Mouse (Mus musculus) CH12.LX (cell line): ENCODE measurements at regions not wholly inside any gene's neighbourhood (a gene's known extent, or its start where the extent isn't known, plus 50 kb on each side); places are given as distances from the start of the nearest gene placed in this dataset.

Source experiments
- DNase-seq: peaks from one replicate; pipeline ENCODE4 v3.0.0-alpha.2; 2013; ENCODE audit errors: extremely low read depth
- H3K27ac ChIP-seq: 2 replicates; pipeline ENCODE4 v1.5.1; 2012; ENCODE audit warnings: low read depth, mild to moderate bottlenecking, control low read depth, moderate library complexity; ENCODE audit not compliant: insufficient read depth
- H3K27me3 ChIP-seq: replicated peaks from 2 replicates; pipeline ENCODE3; 2012; ENCODE audit warnings: inconsistent platforms
- H3K36me3 ChIP-seq, 2 experiments: replicated peaks in 1 of 2; 2 replicates each; pipeline versions ENCODE3 to v1.6.1; 2012; ENCODE audit warnings: inconsistent platforms in 1 of 2, low read length in 1 of 2, mild to moderate bottlenecking in 1 of 2, mixed read lengths in 1 of 2, moderate library complexity in 1 of 2; ENCODE audit not compliant: control insufficient read depth in 1 of 2, insufficient read depth in 1 of 2
- H3K4me1 ChIP-seq, 2 experiments: 2 replicates each; pipeline ENCODE4 v1.6.1; 2012; ENCODE audit warnings: inconsistent platforms in 1 of 2, moderate library complexity in 1 of 2; ENCODE audit not compliant: insufficient read depth in 2 of 2, control insufficient read depth in 1 of 2
- H3K4me2 ChIP-seq: 2 replicates; pipeline ENCODE4 v1.6.1; 2012; ENCODE audit warnings: low read depth, mild to moderate bottlenecking, control low read depth; ENCODE audit not compliant: poor library complexity, insufficient read depth, severe bottlenecking
- H3K4me3 ChIP-seq, 3 experiments: fragments of 150-350 bp in 1 of 3; sonication (generic) in 1 of 3; replicated peaks in 1 of 3; 2 replicates each; pipeline versions ENCODE3 to v1.5.1; 2011 to 2012; ENCODE audit warnings: low read depth in 2 of 3, low read length in 2 of 3, mild to moderate bottlenecking in 2 of 3, moderate library complexity in 2 of 3, control low read depth in 1 of 3, improper control_type of control experiment in 1 of 3, inconsistent platforms in 1 of 3, mixed read lengths in 1 of 3; ENCODE audit not compliant: poor library complexity in 1 of 3
- H3K79me2 ChIP-seq: replicated peaks from 2 replicates; pipeline ENCODE4 v1.6.1; 2012; ENCODE audit warnings: mild to moderate bottlenecking, moderate library complexity; ENCODE audit not compliant: control insufficient read depth, poor library complexity, insufficient read depth, severe bottlenecking; ENCODE audit errors: extremely low read depth
- H3K9ac ChIP-seq: 2 replicates; pipeline ENCODE4 v1.6.1; 2012; ENCODE audit warnings: low read depth, mild to moderate bottlenecking, control low read depth, moderate library complexity; ENCODE audit not compliant: insufficient read depth
- H3K9me3 ChIP-seq: replicated peaks from 2 replicates; pipeline ENCODE3; 2012; ENCODE audit warnings: low read length, inconsistent platforms, mixed read lengths
- CHD1 ChIP-seq: IDR thresholded peaks from 2 replicates; pipeline ENCODE4 v1.6.1; 2012; ENCODE audit warnings: low read depth, low read length, improper control_type of control experiment, inconsistent platforms
- E2F4 ChIP-seq: IDR thresholded peaks from 2 replicates; pipeline ENCODE4 v1.6.1; 2011; ENCODE audit warnings: low read depth, low read length, improper control_type of control experiment; ENCODE audit not compliant: insufficient replicate concordance
- ETS1 ChIP-seq: conservative IDR thresholded peaks from 2 replicates; pipeline ENCODE4 v1.6.1; 2012; ENCODE audit warnings: low read depth, mild to moderate bottlenecking, inconsistent platforms, low read length, improper control_type of control experiment, moderate library complexity
- HCFC1 ChIP-seq: IDR thresholded peaks from 2 replicates; pipeline ENCODE4 v1.6.1; 2012; ENCODE audit warnings: low read depth, mild to moderate bottlenecking, inconsistent platforms, low read length, improper control_type of control experiment
- IRF4 ChIP-seq: IDR thresholded peaks from 2 replicates; pipeline ENCODE4 v1.6.1; 2014; ENCODE audit warnings: low read depth, mild to moderate bottlenecking, inconsistent platforms, low read length, improper control_type of control experiment
- KAT2A ChIP-seq: IDR thresholded peaks from 2 replicates; pipeline ENCODE4 v1.6.1; 2012; ENCODE audit warnings: low read length, improper control_type of control experiment, inconsistent platforms; ENCODE audit not compliant: insufficient replicate concordance
- MAFK ChIP-seq: IDR thresholded peaks from 2 replicates; pipeline ENCODE4 v1.6.1; 2011; ENCODE audit warnings: low read length, improper control_type of control experiment; ENCODE audit not compliant: insufficient replicate concordance
- MXI1 ChIP-seq: IDR thresholded peaks from 2 replicates; pipeline ENCODE4 v1.6.1; 2011; ENCODE audit warnings: mild to moderate bottlenecking, low read depth, low read length, improper control_type of control experiment
- MYC ChIP-seq: IDR thresholded peaks from 2 replicates; pipeline ENCODE4 v1.6.1; 2011; ENCODE audit warnings: low read depth, mild to moderate bottlenecking, improper control_type of control experiment, low read length
- NELFE ChIP-seq: IDR thresholded peaks from 2 replicates; pipeline ENCODE4 v1.6.1; 2011; ENCODE audit warnings: low read depth, low read length, improper control_type of control experiment
- NRF1 ChIP-seq: IDR thresholded peaks from 2 replicates; pipeline ENCODE4 v1.6.1; 2014; ENCODE audit warnings: low read depth, mild to moderate bottlenecking, inconsistent platforms, low read length, improper control_type of control experiment, moderate library complexity
- POLR2AphosphoS2 ChIP-seq: IDR thresholded peaks from 2 replicates; pipeline ENCODE4 v1.6.1; 2011; ENCODE audit warnings: low read depth, low read length, improper control_type of control experiment
- SIN3A ChIP-seq: IDR thresholded peaks from 2 replicates; pipeline ENCODE4 v1.6.1; 2012; ENCODE audit warnings: low read length, improper control_type of control experiment, inconsistent platforms
- SMC3 ChIP-seq: IDR thresholded peaks from 2 replicates; pipeline ENCODE4 v1.6.1; 2011; ENCODE audit warnings: low read depth, low read length, improper control_type of control experiment
- TBP ChIP-seq: conservative IDR thresholded peaks from 2 replicates; pipeline ENCODE4 v1.6.1; 2011; ENCODE audit warnings: low read depth, low read length, improper control_type of control experiment
- TCF12 ChIP-seq: IDR thresholded peaks from 2 replicates; pipeline ENCODE4 v1.6.1; 2014; ENCODE audit warnings: low read depth, mild to moderate bottlenecking, inconsistent platforms, low read length, improper control_type of control experiment
- USF1 ChIP-seq: IDR thresholded peaks from 2 replicates; pipeline ENCODE4 v1.6.1; 2014; ENCODE audit warnings: low read depth, mild to moderate bottlenecking, inconsistent platforms, low read length, improper control_type of control experiment
- USF2 ChIP-seq: conservative IDR thresholded peaks from 2 replicates; pipeline ENCODE4 v1.6.1; 2011; ENCODE audit warnings: low read depth, low read length, improper control_type of control experiment
- ZC3H11A ChIP-seq: IDR thresholded peaks from 2 replicates; pipeline ENCODE4 v1.6.1; 2012; ENCODE audit warnings: low read depth, mild to moderate bottlenecking, inconsistent platforms, low read length, improper control_type of control experiment
- dilution Hi-C: fragments of 300-500 bp; cut with MboI; formaldehyde crosslinking; loops from 2 replicates; pipeline ENCODE4 v1.14.3; 2020; ENCODE audit warnings: low sequenced_read_pairs; ENCODE audit not compliant: extremely low pct_unique_long_range_greater_than_20kb, extremely low pct_ligation_motif_present
- in situ Hi-C: fragments of 300-500 bp; cut with MboI; formaldehyde crosslinking; loops from 3 replicates; pipeline ENCODE4 v1.14.3; 2019; ENCODE audit warnings: low sequenced_read_pairs, low pct_ligation_motif_present, low pct_unique_long_range_greater_than_20kb, mixed read lengths

- H3K4me3 ChIP-seq = peak overlapping the region in 1 of 3 experiments; percentile 74
- H3K27ac ChIP-seq = no peak overlapping the region
- no peaks in the 10 kb centered on the region for H3K27me3 ChIP-seq
- TF ChIP-seq ETS1 (no peak), TCF12 (no peak), HCFC1 (no peak), MAFK (no peak), E2F4 (no peak), IRF4 (no peak), USF1 (no peak), MYC (no peak), MXI1 (no peak), ZC3H11A (no peak), KAT2A (no peak), CHD1 (no peak), TBP (no peak)
- H3K4me2 ChIP-seq = no peak overlapping the region
- H3K36me3 ChIP-seq = peaks cover 0 to 14% of the 10 kb centered on the region in 2 experiments
- H3K79me2 ChIP-seq = no peaks in the 10 kb centered on the region
- H3K4me1 ChIP-seq = peaks cover 2 to 24% of the 10 kb centered on the region in 2 experiments; a peak in 2 of 4 replicates
- peaks cover 6% of the 10 kb centered on the region for H3K9me3 ChIP-seq
- in situ Hi-C loops (no loop called here), dilution Hi-C loops (no loop called here)
- no peak overlapping the region for H3K9ac ChIP-seq
- DNase-seq = no peak
These were observed 219.0 kb downstream of the Mef2c start for GRCm38 (mm10) chr13:83722791-83723190.

- DNase-seq = no peak
- Histone ChIP-seq H3K79me2 (no peaks in the 10 kb centered on the region), H3K27me3 (no peaks in the 10 kb centered on the region), H3K9ac (no peak overlapping the region), H3K36me3 (peaks cover 0 to 18% of the 10 kb centered on the region in 2 experiments), H3K4me3 (no peak overlapping the region), H3K4me1 (peaks cover 2 to 24% of the 10 kb centered on the region in 2 experiments; a peak in 2 of 4 replicates), H3K27ac (no peak overlapping the region), H3K9me3 (peaks cover 6% of the 10 kb centered on the region), H3K4me2 (no peak overlapping the region)
- in situ Hi-C loops (no loop called here), dilution Hi-C loops (no loop called here)
- TF ChIP-seq POLR2AphosphoS2 (no peak), USF1 (no peak), ETS1 (no peak), NELFE (no peak), USF2 (no peak), MXI1 (no peak), SIN3A (no peak), NRF1 (no peak), ZC3H11A (no peak), SMC3 (no peak)
These were observed 219.6 kb downstream of the Mef2c start for GRCm38 (mm10) chr13:83723396-83723795.
